Mouse (Mus musculus) heart, embryonic 14.5 days (tissue): ENCODE data around the gene Stim2. TPM values are rescaled to one million over a fixed set of nuclear protein-coding genes. Genes with fewer than 3 reads are reported as not detected.

Experiments used
- ATAC-seq: fragments of 200-750 bp; cut with Nextera tagmentation; 2 replicates; pipeline ENCODE4 v1.8.0; 2017; ENCODE audit warnings: low read depth, moderate TSS enrichment; ENCODE audit not compliant: insufficient number of reproducible peaks, insufficient read depth, low FRiP score
- H3K27ac ChIP-seq, 2 experiments: fragments of 200-500 bp in 1 of 2; fragments of 300-500 bp in 1 of 2; sonication (generic) in 1 of 2; replicated peaks in 1 of 2; 2 replicates each; pipeline ENCODE4 v1.5.1; 2012 to 2014; ENCODE audit warnings: low read depth in 2 of 2, low read length in 2 of 2, control low read depth in 1 of 2, mild to moderate bottlenecking in 1 of 2, mixed read lengths in 1 of 2; ENCODE audit not compliant: control insufficient read depth in 1 of 2, insufficient read depth in 1 of 2
- H3K27me3 ChIP-seq: fragments of 300-500 bp; sonication (generic); 2 replicates; pipeline ENCODE4 v1.6.1; 2014; ENCODE audit warnings: mild to moderate bottlenecking, low read length, control low read depth; ENCODE audit not compliant: control insufficient read depth, insufficient read depth
- H3K36me3 ChIP-seq: fragments of 300-500 bp; sonication (generic); 2 replicates; pipeline ENCODE4 v1.6.1; 2014; ENCODE audit warnings: mild to moderate bottlenecking, control low read depth, low read length, mixed read lengths; ENCODE audit not compliant: control insufficient read depth, insufficient read depth
- H3K4me1 ChIP-seq, 2 experiments: fragments of 200-500 bp in 1 of 2; fragments of 300-500 bp in 1 of 2; sonication (generic) in 1 of 2; 2 replicates each; pipeline ENCODE4 v1.6.1; 2012 to 2014; ENCODE audit warnings: low read length in 2 of 2, control low read depth in 1 of 2, mixed read lengths in 1 of 2; ENCODE audit not compliant: control insufficient read depth in 2 of 2, insufficient read depth in 2 of 2
- H3K4me2 ChIP-seq: fragments of 300-500 bp; sonication (generic); 2 replicates; pipeline ENCODE4 v1.6.1; 2014; ENCODE audit warnings: mild to moderate bottlenecking, low read length
- H3K4me3 ChIP-seq, 2 experiments: fragments of 200-500 bp in 1 of 2; fragments of 300-500 bp in 1 of 2; sonication (generic) in 1 of 2; 2 replicates each; pipeline ENCODE4 v1.5.1; 2012 to 2014; ENCODE audit warnings: low read length in 2 of 2, mild to moderate bottlenecking in 2 of 2, control low read depth in 1 of 2, low read depth in 1 of 2, moderate library complexity in 1 of 2; ENCODE audit not compliant: control insufficient read depth in 1 of 2, insufficient read depth in 1 of 2
- H3K9ac ChIP-seq: fragments of 300-500 bp; sonication (generic); 2 replicates; pipeline ENCODE4 v1.6.1; 2014; ENCODE audit warnings: mild to moderate bottlenecking, low read length
- H3K9me3 ChIP-seq: fragments of 300-500 bp; sonication (generic); 2 replicates; pipeline ENCODE4 v1.6.1; 2016; ENCODE audit warnings: low read length, control low read depth; ENCODE audit not compliant: control insufficient read depth
- WGBS: fragments of 180-500 bp; shearing (Covaris S2); extraction: QIAGEN DNeasy Blood & Tissue Kit; methylation state at CpG from one replicate; pipeline ENCODE4 v1.1.7; 2014; 5-methylcytosine and 5-hydroxymethylcytosine counted together
- polyA plus RNA-seq: library from polyadenylated mRNA; unstranded; fragments of >200 nt; fragmentation: Nextera tagmentation; extraction: Ambion mirVana; gene quantifications from 2 replicates; pipeline ENCODE4 v1.2.1, GENCODE M21; 2014

Stim2 gene
- polyA plus RNA-seq, 1 experiment from 2014 or later, result 18.1 TPM

DNA sequence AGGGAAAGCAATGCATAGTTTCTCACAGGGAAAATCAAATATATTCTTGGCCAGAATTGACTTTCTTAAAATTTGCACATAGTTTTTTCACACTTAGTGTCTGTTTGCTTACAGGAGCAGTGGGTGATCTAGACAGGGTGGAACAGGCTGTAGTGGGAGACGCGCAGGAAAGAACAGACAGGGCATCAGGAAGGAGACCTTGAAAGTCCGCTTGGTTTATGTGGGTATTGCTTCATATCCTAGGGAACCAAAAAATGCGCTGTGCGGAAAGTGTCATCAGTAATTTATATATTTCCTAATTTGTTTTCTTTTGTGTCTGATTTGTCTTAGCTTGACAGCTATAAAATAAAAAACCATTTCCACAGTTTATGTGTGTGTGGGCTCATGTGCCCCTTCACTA is 110.8 kb downstream of the Stim2 start:
- Histone ChIP-seq H3K4me3 (no peak overlapping the region), H3K27ac (no peak overlapping the region), H3K36me3 (peaks cover 22% of the 10 kb centered on the region; the same call in 1 of the 2 replicates), H3K4me2 (no peak overlapping the region), H3K27me3 (no peaks in the 10 kb centered on the region), H3K9ac (no peak overlapping the region), H3K9me3 (no peaks in the 10 kb centered on the region), H3K4me1 (peaks cover 0 to 5% of the 10 kb centered on the region in 2 experiments; a peak in 2 of 4 replicates)
- WGBS, result 93% methylated on average over 5 of the region's 5 CpGs
- ATAC-seq, result no peak

DNA sequence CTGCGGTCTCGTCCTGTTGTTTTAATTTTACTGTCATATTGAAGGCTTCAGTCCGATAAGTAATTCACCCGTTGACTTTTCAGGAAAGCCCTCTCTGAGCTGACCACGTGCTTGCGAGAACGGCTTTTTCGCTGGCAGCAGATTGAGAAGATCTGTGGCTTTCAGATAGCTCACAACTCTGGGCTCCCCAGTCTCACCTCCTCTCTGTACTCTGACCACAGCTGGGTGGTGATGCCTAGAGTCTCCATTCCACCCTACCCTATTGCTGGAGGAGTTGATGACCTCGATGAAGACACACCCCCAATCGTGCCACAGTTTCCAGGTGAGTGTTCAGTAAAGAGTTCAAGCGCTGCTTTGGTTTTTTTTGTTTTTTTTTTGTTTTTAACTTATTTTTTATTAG is 112.5 kb downstream of the Stim2 start:
- peaks cover 0 to 2% of the 10 kb centered on the region in 2 experiments; a peak in 2 of 4 replicates for H3K4me1 ChIP-seq
- no peak for ATAC-seq
- no peaks in the 10 kb centered on the region for H3K27me3 ChIP-seq
- 83% methylated on average over 11 of the region's 11 CpGs for WGBS
- no peak overlapping the region for H3K9ac ChIP-seq
- no peak overlapping the region for H3K4me2 ChIP-seq
- no peaks in the 10 kb centered on the region for H3K9me3 ChIP-seq
- H3K4me3 ChIP-seq, result no peak overlapping the region
- peaks cover 14% of the 10 kb centered on the region; the same call in 1 of the 2 replicates for H3K36me3 ChIP-seq
- no peak overlapping the region for H3K27ac ChIP-seq

DNA sequence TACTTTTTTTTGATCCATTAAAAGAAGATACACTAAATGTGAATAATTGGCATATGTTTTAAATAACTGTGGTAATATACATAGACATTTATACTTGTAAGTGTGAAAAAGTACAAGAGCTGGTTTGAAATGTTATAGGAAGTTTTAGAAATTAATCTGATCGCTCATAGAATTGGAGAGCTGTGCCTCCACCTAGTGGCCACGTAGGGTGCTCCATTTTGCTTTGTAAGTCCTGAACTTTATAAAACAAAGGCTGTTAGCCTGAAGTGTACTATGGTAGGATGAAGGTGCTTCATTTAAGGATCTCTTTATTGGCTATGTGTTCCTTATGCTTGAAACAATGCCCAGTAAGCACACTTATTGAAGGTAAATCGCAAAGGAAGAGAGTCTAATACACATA is 115.0 kb downstream of the Stim2 start:
- 27% methylated on average over 3 of the region's 3 CpGs for WGBS
- H3K4me2 ChIP-seq, result no peak overlapping the region
- 0 out of 4 replicates have a peak, but pooled peaks cover 0 to under 1% of the 10 kb centered on the region in 2 experiments for H3K4me1 ChIP-seq
- H3K27me3 ChIP-seq, result no peaks in the 10 kb centered on the region
- peaks cover 28% of the 10 kb centered on the region for H3K36me3 ChIP-seq
- no peak overlapping the region for H3K27ac ChIP-seq
- no peak for ATAC-seq
- H3K4me3 ChIP-seq, result no peak overlapping the region
- no peak overlapping the region for H3K9ac ChIP-seq
- H3K9me3 ChIP-seq, result no peaks in the 10 kb centered on the region

DNA sequence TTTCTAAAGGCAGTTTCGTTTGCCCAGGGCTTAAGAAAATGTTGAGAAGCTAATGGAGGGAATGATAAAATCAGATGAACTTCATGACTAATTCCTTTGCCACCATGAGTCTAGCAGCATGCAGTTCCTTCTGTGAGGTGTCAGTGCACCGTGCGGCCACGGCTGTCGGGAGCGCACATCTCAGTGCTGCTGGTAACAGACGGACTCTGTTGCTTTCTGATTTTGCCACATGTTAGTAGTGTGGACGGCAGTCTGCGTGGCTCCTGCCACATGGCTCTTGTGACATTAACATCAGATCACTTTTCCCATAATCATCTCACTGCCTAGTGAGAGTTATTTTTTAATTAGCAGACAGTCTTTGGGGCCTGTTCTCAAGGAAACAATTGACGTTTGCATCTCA is 118.2 kb downstream of the Stim2 start:
- Histone ChIP-seq H3K4me2 (no peak overlapping the region), H3K27ac (no peak overlapping the region), H3K27me3 (no peaks in the 10 kb centered on the region), H3K9me3 (no peaks in the 10 kb centered on the region), H3K4me1 (0 out of 4 replicates have a peak, but pooled peaks cover 0 to 3% of the 10 kb centered on the region in 2 experiments), H3K9ac (no peak overlapping the region), H3K36me3 (peaks cover 23% of the 10 kb centered on the region), H3K4me3 (no peak overlapping the region)
- WGBS, result 87% methylated on average over 10 of the region's 10 CpGs
- ATAC-seq, result no peak

DNA sequence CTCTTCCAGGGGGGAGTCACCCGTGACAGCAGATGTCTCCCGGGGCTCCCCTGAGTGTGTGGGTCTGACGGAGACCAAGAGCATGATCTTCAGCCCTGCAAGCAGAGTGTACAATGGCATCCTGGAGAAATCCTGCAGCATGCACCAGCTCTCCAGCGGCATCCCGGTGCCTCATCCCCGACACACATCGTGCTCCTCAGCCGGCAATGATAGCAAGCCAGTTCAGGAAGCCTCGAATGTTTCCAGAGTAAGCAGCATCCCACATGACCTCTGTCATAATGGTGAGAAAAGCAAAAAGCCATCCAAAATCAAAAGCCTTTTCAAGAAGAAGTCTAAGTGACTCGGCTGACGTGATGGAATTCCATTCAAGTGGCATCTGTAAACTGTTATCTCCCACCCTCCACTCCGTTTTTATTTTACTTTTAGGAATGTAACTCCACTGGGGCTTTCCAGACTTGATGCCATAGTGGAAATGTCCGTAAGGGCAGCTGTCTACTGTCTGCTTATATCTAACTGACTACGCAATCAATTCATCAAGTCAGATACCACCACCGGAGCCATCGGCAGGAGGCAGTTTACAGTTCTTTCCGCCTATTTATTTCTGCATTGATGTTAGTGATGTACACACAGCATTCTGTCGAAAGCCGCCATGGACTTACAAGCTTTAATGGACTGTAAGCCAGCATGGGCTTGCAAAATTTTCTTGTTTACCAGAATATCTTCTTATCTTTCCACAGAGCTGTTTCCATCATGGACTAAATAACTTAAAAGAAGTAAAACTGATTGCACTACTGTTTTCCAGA is 120.3 kb downstream of the Stim2 start:
- Histone ChIP-seq H3K4me2 (no peak overlapping the region), H3K9me3 (no peaks in the 10 kb centered on the region), H3K36me3 (peaks cover 23% of the 10 kb centered on the region), H3K4me3 (no peak overlapping the region), H3K9ac (no peak overlapping the region), H3K27ac (no peak overlapping the region), H3K27me3 (no peaks in the 10 kb centered on the region), H3K4me1 (0 out of 4 replicates have a peak, but pooled peaks cover 0 to 3% of the 10 kb centered on the region in 2 experiments)
- 51% methylated on average over 19 of the region's 19 CpGs for WGBS
- no peak for ATAC-seq

DNA sequence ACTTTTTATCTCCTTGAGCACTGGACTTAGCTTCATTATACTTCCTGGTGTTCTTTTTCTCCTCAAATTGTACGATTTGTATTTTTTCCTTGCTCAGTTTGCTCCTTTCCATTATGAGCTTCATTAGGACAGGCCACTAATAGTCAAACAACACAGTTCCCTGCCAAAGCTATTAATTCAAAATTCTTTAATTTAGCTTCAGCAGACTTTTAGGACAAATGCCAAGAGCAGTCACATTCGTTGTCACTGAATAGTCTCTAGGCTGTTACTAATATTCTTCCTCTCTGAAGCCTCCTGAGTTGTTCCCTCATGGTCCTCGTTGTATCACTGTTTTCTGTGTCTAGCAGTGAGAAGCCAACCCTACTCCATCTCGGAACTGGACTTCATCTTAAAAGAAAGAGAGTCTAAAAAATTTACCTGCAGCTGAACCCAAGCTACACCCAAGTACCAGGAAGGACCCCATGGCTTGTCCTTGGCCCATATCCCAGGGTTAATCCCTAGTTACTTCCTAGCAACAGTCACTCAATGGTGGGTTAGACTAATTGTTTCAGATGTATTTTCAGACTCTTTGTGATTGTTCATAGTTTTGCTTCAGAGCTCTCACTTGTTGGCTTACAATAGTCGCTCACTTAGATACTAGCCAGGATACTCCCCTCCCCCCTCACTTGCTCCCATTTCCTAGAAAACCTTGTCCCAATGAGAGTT is 149.9 kb downstream of the Stim2 start:
- H3K9ac ChIP-seq, result no peak overlapping the region
- no peaks in the 10 kb centered on the region for H3K36me3 ChIP-seq
- H3K4me2 ChIP-seq, result no peak overlapping the region
- H3K27me3 ChIP-seq, result no peaks in the 10 kb centered on the region
- 85% methylated on average over 5 of the region's 5 CpGs for WGBS
- no peaks in the 10 kb centered on the region for H3K4me1 ChIP-seq
- no peak for ATAC-seq
- no peaks in the 10 kb centered on the region for H3K9me3 ChIP-seq
- H3K27ac ChIP-seq, result no peak overlapping the region
- no peak overlapping the region for H3K4me3 ChIP-seq

DNA sequence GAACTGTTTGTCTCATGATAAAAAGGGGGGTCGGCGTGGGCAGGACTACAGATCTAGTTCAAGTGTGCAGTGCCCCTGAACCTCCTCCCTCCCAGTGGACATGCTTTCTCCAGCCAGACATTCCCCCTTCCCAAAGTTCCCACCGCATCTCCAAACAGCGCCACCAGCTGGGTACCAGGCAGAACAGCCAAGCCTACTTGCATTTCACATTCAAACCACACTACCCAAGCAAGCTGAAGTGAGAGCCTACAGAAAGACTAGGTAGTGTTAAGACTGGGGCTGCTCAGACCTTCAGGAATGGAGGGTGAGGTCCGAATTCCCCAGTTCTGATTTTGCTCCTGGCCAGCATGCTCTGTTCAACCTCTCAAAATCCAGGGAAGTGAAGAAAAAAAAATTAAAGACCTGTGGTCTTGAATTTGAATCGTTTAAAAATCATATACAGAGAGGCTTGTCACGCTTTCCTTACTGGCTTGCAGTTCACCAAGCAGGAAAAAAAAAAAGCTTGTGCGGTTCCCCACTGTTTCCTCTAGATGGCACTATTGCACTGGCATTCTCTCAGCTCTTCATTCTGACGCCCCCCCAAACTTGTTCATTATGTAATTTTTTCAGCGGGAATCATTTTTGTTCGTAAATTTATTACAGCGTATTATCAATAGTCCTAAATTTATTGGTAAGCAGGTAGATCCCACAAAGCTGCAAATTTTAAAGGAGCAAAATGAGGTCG is 156.4 kb downstream of the Stim2 start:
- Histone ChIP-seq H3K4me3 (no peak overlapping the region), H3K9me3 (no peaks in the 10 kb centered on the region), H3K27me3 (no peaks in the 10 kb centered on the region), H3K9ac (no peak overlapping the region), H3K27ac (no peak overlapping the region), H3K36me3 (no peaks in the 10 kb centered on the region), H3K4me1 (peaks cover 18 to 34% of the 10 kb centered on the region in 2 experiments), H3K4me2 (peak overlapping the region; percentile 49)
- ATAC-seq, result no peak
- 22% methylated on average over 13 of the region's 13 CpGs for WGBS
